Mouse (Mus musculus) erythroblast, embryonic 14.5 days (primary cell): ENCODE data around the gene Pan3.

ENCODE experiments used
- GATA1 ChIP-seq: IDR thresholded peaks from 2 replicates; pipeline ENCODE4 v1.6.1; 2012; ENCODE audit warnings: low read length, inconsistent platforms, mixed read lengths
- TAL1 ChIP-seq: IDR thresholded peaks from 3 replicates; pipeline ENCODE4 v1.6.1; 2012; ENCODE audit warnings: low read length, inconsistent platforms, mixed read lengths

DNA sequence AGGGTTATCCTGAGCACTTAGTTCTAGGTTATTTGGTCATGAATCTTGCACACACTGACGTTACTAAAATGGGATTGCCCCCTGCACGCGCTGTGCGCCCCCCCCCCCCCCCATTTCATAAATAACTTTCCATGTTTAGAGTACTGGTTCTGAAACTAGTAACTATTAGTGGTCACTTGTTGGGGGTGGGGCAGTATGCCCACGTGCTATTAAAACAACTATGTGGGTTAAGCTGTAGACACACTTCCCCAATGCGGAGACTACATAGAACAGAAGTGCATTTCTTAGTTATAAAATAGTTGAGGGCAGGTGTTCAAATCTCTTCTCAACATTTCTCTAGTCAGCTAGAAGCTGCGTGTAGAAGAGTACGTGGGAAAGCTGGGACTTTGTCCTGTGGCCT lies 63.7 kb downstream of the Pan3 start:
- TF ChIP-seq GATA1 (no peak), TAL1 (no peak)
